Mouse (Mus musculus): ENCODE data around the gene Vcam1. TPM values are rescaled to one million over a fixed set of nuclear protein-coding genes. Genes with fewer than 3 reads are reported as not detected.

Vcam1 gene
- polyA plus RNA-seq, 1 experiment from 2014 or later: 51.0 TPM

GRCm38 (mm10) chr3:116141226-116141625 is 11.7 kb upstream of the Vcam1 start:
- Histone ChIP-seq H3K27ac (no peak overlapping the region), H3K4me2 (replicated peaks) (no peak overlapping the region), H3K9ac (no peak overlapping the region), H3K4me3 (no peak overlapping the region), H3K27me3 (replicated peaks) (no peaks in the 10 kb centered on the region), H3K36me3 (no peaks in the 10 kb centered on the region), H3K4me1 (no peaks in the 10 kb centered on the region), H3K9me3 (no peaks in the 10 kb centered on the region)
- ATAC-seq (ENCODE audit: low FRiP score, low read depth): no peak
- WGBS: 96% methylated on average over 3 of the region's 3 CpGs

- Histone ChIP-seq H3K27ac (no peak overlapping the region), H3K9ac (no peak overlapping the region), H3K4me1 (no peaks in the 10 kb centered on the region), H3K36me3 (no peaks in the 10 kb centered on the region), H3K4me3 (no peak overlapping the region), H3K4me2 (replicated peaks) (no peak overlapping the region), H3K9me3 (no peaks in the 10 kb centered on the region), H3K27me3 (replicated peaks) (no peaks in the 10 kb centered on the region)
- ATAC-seq (ENCODE audit: low FRiP score, low read depth): no peak
- 82% methylated on average over 5 of the region's 5 CpGs for WGBS
Observed at GRCm38 (mm10) chr3:116139000-116139399, 9.5 kb upstream of the Vcam1 start.

DNA sequence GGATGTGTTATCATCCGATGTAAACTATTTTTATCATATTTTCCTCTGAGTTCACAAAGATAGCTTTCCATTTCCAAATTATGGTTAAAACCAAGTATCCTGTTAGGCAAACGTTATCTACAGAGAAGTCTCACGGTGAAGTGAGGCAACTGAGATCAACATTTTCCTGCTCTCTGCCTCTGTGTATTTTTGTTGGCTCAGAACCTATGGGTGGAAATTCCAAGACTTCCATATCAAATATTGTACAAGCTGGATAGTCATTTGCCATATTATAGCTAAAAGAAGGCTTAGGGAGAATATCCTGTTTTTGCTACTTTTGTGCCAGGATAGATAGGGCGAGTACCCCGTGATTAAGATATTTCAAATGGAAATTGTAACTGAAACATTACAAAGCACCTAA is 8.6 kb upstream of the Vcam1 start:
- H3K27me3 ChIP-seq (replicated peaks): no peaks in the 10 kb centered on the region
- H3K4me3 ChIP-seq: no peak overlapping the region
- H3K9me3 ChIP-seq: no peaks in the 10 kb centered on the region
- 91% methylated on average over 5 of the region's 5 CpGs for WGBS
- no peak for ATAC-seq (ENCODE audit: low FRiP score, low read depth)
- no peak overlapping the region for H3K27ac ChIP-seq
- H3K36me3 ChIP-seq: no peaks in the 10 kb centered on the region
- no peak overlapping the region for H3K4me2 ChIP-seq (replicated peaks)
- no peak overlapping the region for H3K9ac ChIP-seq
- H3K4me1 ChIP-seq: no peaks in the 10 kb centered on the region

GRCm38 (mm10) chr3:116133363-116133762 is 3.9 kb upstream of the Vcam1 start:
- H3K9ac ChIP-seq: no peak overlapping the region
- H3K4me3 ChIP-seq: no peak overlapping the region
- WGBS: 83% methylated on average over 5 of the region's 5 CpGs
- no peaks in the 10 kb centered on the region for H3K9me3 ChIP-seq
- no peaks in the 10 kb centered on the region for H3K27me3 ChIP-seq (replicated peaks)
- ATAC-seq (ENCODE audit: low FRiP score, low read depth): no peak
- no peak overlapping the region for H3K4me2 ChIP-seq (replicated peaks)
- H3K27ac ChIP-seq: no peak overlapping the region
- H3K36me3 ChIP-seq: no peaks in the 10 kb centered on the region
- H3K4me1 ChIP-seq: peaks cover 6% of the 10 kb centered on the region; the same call in 1 of the 2 replicates

DNA sequence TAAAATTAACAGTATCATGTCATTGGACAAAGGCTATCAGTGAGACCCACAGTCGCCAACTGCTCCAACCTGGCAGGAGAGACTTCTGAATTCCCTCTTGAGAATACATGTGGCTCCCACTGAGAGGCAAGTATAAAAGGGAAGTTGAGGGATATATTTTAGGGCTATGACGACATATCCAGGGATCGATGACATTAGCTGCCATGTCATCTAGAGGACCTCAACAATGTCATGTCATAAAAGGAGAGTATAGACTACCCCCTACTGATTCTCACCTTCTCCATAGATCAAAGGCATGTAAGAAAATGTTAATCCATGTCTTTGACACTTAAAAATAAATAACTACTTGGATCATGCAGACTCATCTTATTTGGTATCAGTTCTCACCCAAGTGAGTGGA is 1.2 kb upstream of the Vcam1 start:
- no peak overlapping the region for H3K4me3 ChIP-seq
- H3K36me3 ChIP-seq: no peaks in the 10 kb centered on the region
- 87% methylated on average over 3 of the region's 3 CpGs for WGBS
- no peaks in the 10 kb centered on the region for H3K27me3 ChIP-seq (replicated peaks)
- ATAC-seq (ENCODE audit: low FRiP score, low read depth): no peak
- no peak overlapping the region for H3K27ac ChIP-seq
- H3K4me1 ChIP-seq: peaks cover 9% of the 10 kb centered on the region
- no peak overlapping the region for H3K4me2 ChIP-seq (replicated peaks)
- H3K9ac ChIP-seq: no peak overlapping the region
- no peaks in the 10 kb centered on the region for H3K9me3 ChIP-seq

- Histone ChIP-seq H3K9me3 (no peaks in the 10 kb centered on the region), H3K9ac (no peak overlapping the region), H3K27ac (no peak overlapping the region), H3K4me2 (replicated peaks) (peak overlapping the region; percentile 43; the same call in 1 of the 2 replicates), H3K4me3 (no peak overlapping the region), H3K27me3 (replicated peaks) (no peaks in the 10 kb centered on the region), H3K36me3 (no peaks in the 10 kb centered on the region), H3K4me1 (peaks cover 9% of the 10 kb centered on the region)
- no peak for ATAC-seq (ENCODE audit: low FRiP score, low read depth)
- WGBS: 52% methylated on average over 4 of the region's 4 CpGs
Observed at GRCm38 (mm10) chr3:116129841-116130595, 530 bp upstream of the Vcam1 start.

DNA sequence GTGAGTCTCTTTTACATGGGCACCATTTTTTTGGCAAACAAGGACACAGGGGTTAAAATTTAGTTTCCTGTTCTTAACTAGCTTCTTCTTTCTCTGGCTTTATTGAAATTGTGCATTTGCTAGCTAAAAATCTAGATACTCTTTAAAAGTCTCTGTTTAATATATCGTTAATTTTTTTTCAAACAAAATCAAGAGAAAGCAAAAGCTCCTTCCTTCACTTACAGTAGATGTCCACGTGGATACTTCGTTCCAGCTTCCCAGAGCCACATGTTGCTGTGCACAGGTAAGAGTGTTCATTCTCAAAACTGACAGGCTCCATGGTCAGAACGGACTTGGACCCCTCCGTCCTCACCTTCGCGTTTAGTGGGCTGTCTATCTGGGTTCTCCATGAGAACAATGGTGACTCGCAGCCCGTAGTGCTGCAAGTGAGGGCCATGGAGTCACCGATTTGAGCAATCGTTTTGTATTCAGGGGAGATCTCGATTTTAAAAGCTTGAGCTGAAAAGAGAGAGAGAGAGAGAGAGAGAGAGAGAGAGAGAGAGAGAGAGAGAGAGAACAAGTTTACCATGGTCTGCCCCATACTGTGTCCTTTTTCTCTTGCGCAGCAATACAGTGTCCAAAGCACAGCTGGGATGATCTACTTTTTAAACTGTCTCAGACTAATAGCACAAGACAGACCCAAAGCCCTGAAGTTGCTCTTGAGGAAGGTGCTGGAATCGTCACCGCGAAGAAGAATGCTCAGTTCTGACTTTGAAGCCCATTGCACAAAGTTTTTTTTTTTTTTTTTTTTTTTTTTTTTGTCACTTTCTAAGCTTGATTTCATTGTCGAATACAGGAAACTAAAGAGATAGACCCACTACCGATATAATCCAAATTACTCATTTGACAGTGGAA is 930 bp downstream of the Vcam1 start:
- 54% methylated on average over 18 of the region's 18 CpGs for WGBS
- peak; percentile 52; the same call in 1 of the 2 replicates for ATAC-seq (ENCODE audit: low FRiP score, low read depth)
- Histone ChIP-seq H3K4me2 (replicated peaks) (peak overlapping the region; percentile 43), H3K27me3 (replicated peaks) (no peaks in the 10 kb centered on the region), H3K27ac (no peak overlapping the region), H3K4me1 (peaks cover 9% of the 10 kb centered on the region), H3K9ac (no peak overlapping the region), H3K36me3 (no peaks in the 10 kb centered on the region), H3K4me3 (peak overlapping the region; percentile 18), H3K9me3 (no peaks in the 10 kb centered on the region)

DNA sequence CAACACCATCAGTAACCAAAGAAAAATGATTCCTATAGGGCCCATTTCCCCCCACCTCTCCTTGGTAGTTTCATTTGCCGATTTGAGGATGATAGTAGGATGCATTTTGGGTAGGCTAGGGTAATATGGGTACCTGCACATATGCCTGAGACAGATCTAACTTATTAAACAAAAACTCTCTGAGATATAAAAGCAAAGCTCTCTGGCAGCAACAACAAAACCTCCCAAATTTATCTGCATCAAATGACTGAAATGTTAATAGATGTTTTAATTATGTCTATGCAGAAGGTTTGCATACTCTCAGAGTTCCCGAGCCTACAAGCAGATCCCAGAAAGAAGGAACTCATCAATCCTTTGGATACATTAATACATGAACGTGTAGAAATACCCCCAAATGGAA is 1.7 kb downstream of the Vcam1 start:
- H3K9me3 ChIP-seq: no peaks in the 10 kb centered on the region
- H3K9ac ChIP-seq: no peak overlapping the region
- 69% methylated on average over 3 of the region's 3 CpGs for WGBS
- peak overlapping the region; percentile 43 for H3K4me2 ChIP-seq (replicated peaks)
- ATAC-seq (ENCODE audit: low FRiP score, low read depth): no peak
- H3K27me3 ChIP-seq (replicated peaks): no peaks in the 10 kb centered on the region
- no peak overlapping the region for H3K4me3 ChIP-seq
- no peaks in the 10 kb centered on the region for H3K36me3 ChIP-seq
- H3K27ac ChIP-seq: no peak overlapping the region
- peaks cover 9% of the 10 kb centered on the region for H3K4me1 ChIP-seq

DNA sequence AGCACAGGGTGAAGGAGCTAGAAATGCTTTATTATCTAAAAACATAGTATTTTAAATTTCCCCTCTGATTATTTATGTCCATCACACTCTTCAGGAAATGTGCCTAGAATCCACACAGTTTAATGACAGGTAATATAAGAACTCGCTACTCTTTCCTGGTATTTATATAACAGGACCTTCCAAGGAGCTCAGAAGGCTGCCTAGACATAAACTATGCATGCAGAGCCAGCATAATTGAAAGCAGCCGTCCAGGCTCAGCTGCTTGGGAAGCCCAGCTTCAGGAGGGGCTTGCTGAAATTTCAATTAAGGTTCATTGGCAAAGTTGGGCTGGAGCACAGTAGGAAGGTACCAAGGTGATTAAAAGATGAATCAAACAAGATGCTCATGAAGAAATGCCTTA is 2.2 kb downstream of the Vcam1 start:
- Histone ChIP-seq H3K4me1 (peaks cover 9% of the 10 kb centered on the region), H3K9ac (no peak overlapping the region), H3K4me2 (replicated peaks) (peak overlapping the region; percentile 43), H3K4me3 (peak overlapping the region; percentile 18; the same call in 1 of the 2 replicates), H3K9me3 (no peaks in the 10 kb centered on the region), H3K27ac (no peak overlapping the region), H3K36me3 (no peaks in the 10 kb centered on the region), H3K27me3 (replicated peaks) (no peaks in the 10 kb centered on the region)
- WGBS: 26% methylated on average over 2 of the region's 2 CpGs
- no peak for ATAC-seq (ENCODE audit: low FRiP score, low read depth)

DNA sequence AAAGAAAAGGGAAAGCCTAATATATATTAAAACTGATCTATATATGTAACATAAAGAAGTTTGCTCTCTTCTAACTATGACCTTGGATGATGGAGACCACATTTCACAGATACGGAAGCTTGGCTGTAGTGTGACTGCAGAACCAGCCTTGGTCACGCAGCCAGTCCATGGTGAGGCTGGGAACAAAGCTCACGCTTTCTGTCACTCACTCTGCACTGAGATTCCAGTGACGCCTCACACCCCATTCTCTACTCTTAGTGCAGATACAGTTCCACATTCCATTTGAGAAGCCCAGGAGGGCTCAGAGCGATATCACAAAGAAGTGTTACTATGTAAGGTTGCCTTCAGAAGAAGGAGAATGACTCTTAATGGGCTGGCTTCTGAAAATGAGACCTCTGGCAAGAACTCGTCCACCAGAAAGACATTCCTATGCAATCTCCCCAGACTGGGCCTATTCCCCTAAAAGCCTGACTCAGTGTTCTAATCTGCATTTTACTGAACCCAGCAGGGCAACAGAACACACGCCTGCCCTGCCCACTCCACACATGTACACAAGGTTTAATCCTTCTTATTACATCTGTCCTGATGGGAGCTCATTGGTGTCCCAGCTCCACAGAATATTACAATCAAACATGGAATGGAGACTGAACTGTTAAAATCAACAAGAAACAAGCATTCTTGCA is 2.8 kb downstream of the Vcam1 start:
- Histone ChIP-seq H3K27me3 (replicated peaks) (no peaks in the 10 kb centered on the region), H3K9ac (no peak overlapping the region), H3K4me2 (replicated peaks) (peak overlapping the region; percentile 43), H3K9me3 (no peaks in the 10 kb centered on the region), H3K27ac (no peak overlapping the region), H3K36me3 (peaks cover 3% of the 10 kb centered on the region), H3K4me1 (peaks cover 9% of the 10 kb centered on the region), H3K4me3 (0 out of 2 replicates have a peak overlapping the region, but pooled peaks have one; percentile 18)
- WGBS: 40% methylated on average over 7 of the region's 7 CpGs
- peak; percentile 64; the same call in 1 of the 2 replicates for ATAC-seq (ENCODE audit: low FRiP score, low read depth)

GRCm38 (mm10) chr3:116126070-116126469 is 3.4 kb downstream of the Vcam1 start:
- Histone ChIP-seq H3K4me2 (replicated peaks) (peak overlapping the region; percentile 43), H3K27ac (no peak overlapping the region), H3K9me3 (no peaks in the 10 kb centered on the region), H3K9ac (no peak overlapping the region), H3K27me3 (replicated peaks) (no peaks in the 10 kb centered on the region), H3K36me3 (peaks cover 3% of the 10 kb centered on the region), H3K4me3 (no peak overlapping the region), H3K4me1 (peaks cover 9% of the 10 kb centered on the region)
- peak; percentile 27; the same call in 1 of the 2 replicates for ATAC-seq (ENCODE audit: low FRiP score, low read depth)
- 11% methylated on average over 4 of the region's 4 CpGs for WGBS

DNA sequence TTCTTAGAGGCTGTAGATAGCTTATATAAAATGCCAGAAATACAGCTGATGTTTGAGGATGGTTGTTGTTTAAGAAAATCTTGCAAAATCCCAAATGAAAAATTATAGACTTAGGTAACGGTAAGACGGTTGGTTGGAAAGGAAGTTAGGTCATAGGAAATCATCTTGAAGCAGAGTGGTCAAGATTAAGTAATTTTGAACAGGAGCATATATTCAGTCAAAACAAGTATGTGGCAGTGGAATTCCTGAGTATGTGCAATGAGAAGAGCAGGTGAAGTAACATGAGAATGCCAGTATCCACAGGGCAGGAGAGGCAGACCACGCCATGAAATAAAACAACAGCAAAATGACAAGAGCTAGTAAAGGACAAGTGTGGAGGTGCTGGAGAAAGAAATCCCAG is 5.7 kb downstream of the Vcam1 start:
- peaks cover 3% of the 10 kb centered on the region for H3K36me3 ChIP-seq
- H3K9ac ChIP-seq: no peak overlapping the region
- no peak for ATAC-seq (ENCODE audit: low FRiP score, low read depth)
- H3K27me3 ChIP-seq (replicated peaks): no peaks in the 10 kb centered on the region
- H3K4me3 ChIP-seq: no peak overlapping the region
- peaks cover 4% of the 10 kb centered on the region; the same call in 1 of the 2 replicates for H3K4me1 ChIP-seq
- no peak overlapping the region for H3K27ac ChIP-seq
- H3K9me3 ChIP-seq: no peaks in the 10 kb centered on the region
- H3K4me2 ChIP-seq (replicated peaks): no peak overlapping the region
- WGBS: 95% methylated on average over 3 of the region's 3 CpGs
